Mouse (Mus musculus) heart, postnatal 0 days (tissue): ENCODE measurements around the gene Eef1akmt3. TPM values are rescaled to one million over a fixed set of nuclear protein-coding genes. Genes with fewer than 3 reads are reported as not detected.
A peak's percentile ranks its signal among the peaks of the same experiment; 100 is the strongest.

Source experiments
- ATAC-seq: fragments of 200-750 bp; cut with Nextera tagmentation; 2 replicates; pipeline ENCODE4 v1.8.0; 2017; ENCODE audit warnings: low read depth, moderate number of reproducible peaks, moderate library complexity; ENCODE audit not compliant: insufficient read depth
- DNase-seq: peaks from one replicate; pipeline ENCODE4 v3.0.0-alpha.2; 2016; ENCODE audit warnings: low spot score
- H3K27ac ChIP-seq: fragments of 300-500 bp; sonication (generic); 2 replicates; pipeline ENCODE4 v1.5.1; 2014; ENCODE audit warnings: low read depth, mild to moderate bottlenecking
- H3K27me3 ChIP-seq: fragments of 300-500 bp; sonication (generic); 2 replicates; pipeline ENCODE4 v1.6.1; 2014; ENCODE audit warnings: low read length, mixed read lengths; ENCODE audit not compliant: control insufficient read depth, insufficient read depth
- H3K36me3 ChIP-seq: fragments of 300-500 bp; sonication (generic); replicated peaks from 2 replicates; pipeline ENCODE4 v1.6.1; 2014; ENCODE audit warnings: low read length, mixed read lengths; ENCODE audit not compliant: control insufficient read depth, insufficient read depth
- H3K4me1 ChIP-seq: fragments of 300-500 bp; sonication (generic); 2 replicates; pipeline ENCODE4 v1.6.1; 2014; ENCODE audit warnings: antibody characterized with exemption; ENCODE audit not compliant: control insufficient read depth, insufficient read depth
- H3K4me2 ChIP-seq: fragments of 300-500 bp; sonication (generic); 2 replicates; pipeline ENCODE4 v1.6.1; 2014; ENCODE audit warnings: low read depth, mild to moderate bottlenecking, low read length, moderate library complexity
- H3K4me3 ChIP-seq: fragments of 300-500 bp; sonication (generic); 2 replicates; pipeline ENCODE4 v1.5.1; 2014; ENCODE audit warnings: low read depth, low read length
- H3K9ac ChIP-seq: fragments of 300-500 bp; sonication (generic); replicated peaks from 2 replicates; pipeline ENCODE4 v1.6.1; 2014; ENCODE audit warnings: low read depth, low read length, mixed read lengths
- H3K9me3 ChIP-seq: fragments of 300-500 bp; sonication (generic); replicated peaks from 2 replicates; pipeline ENCODE4 v1.6.1; 2016; ENCODE audit warnings: low read length; ENCODE audit not compliant: control insufficient read depth
- CTCF ChIP-seq: IDR thresholded peaks from 2 replicates; pipeline ENCODE4 v1.5.1; 2016; ENCODE audit warnings: antibody characterized with exemption, control low read depth, low read depth
- EP300 ChIP-seq: IDR thresholded peaks from 2 replicates; pipeline ENCODE4 v1.6.1; 2016; ENCODE audit warnings: antibody characterized with exemption, low read depth
- WGBS: fragments of 180-500 bp; shearing (Covaris S2); extraction: QIAGEN DNeasy Blood & Tissue Kit; methylation state at CpG from one replicate; pipeline ENCODE4 v1.1.7; 2014; 5-methylcytosine and 5-hydroxymethylcytosine counted together
- microRNA counts: library from miRNA; unstranded; fragments of <30 nt; microRNA quantifications from one replicate; lab custom pipeline; 2015
- microRNA-seq: library from miRNA; unstranded; fragments of <30 nt; microRNA quantifications from one replicate; pipeline ENCODE4, GENCODE M21; 2016
- polyA plus RNA-seq: library from polyadenylated mRNA; unstranded; fragments of >200 nt; fragmentation: Nextera tagmentation; extraction: Ambion mirVana; gene quantifications from 2 replicates; pipeline ENCODE4 v1.2.1, GENCODE M21; 2015
- total RNA-seq: library from RNA; depleted of rRNA; stranded (reverse); fragments of >200 nt; gene quantifications from 2 replicates; pipeline ENCODE4 v1.2.3, GENCODE M21; 2014; ENCODE audit warnings: low replicate concordance; rRNA removed

Gene Eef1akmt3
- total and polyA plus RNA-seq, 2 experiments from 2014 or later, result 0.18 TPM; not detected in 1

GRCm38 (mm10) chr10:126985579-126985978 lies 55.7 kb downstream of the Eef1akmt3 start:
- 83% methylated on average over 9 of the region's 9 CpGs for WGBS
- no peak for ATAC-seq
- H3K9ac ChIP-seq, result no peak overlapping the region

GRCm38 (mm10) chr10:126985127-126985526 lies 56.2 kb downstream of the Eef1akmt3 start:
- DNase-seq, result no peak
- Histone ChIP-seq H3K27me3 (no peaks in the 10 kb centered on the region), H3K4me3 (no peak overlapping the region), H3K27ac (peak overlapping the region; percentile 81), H3K4me2 (peak overlapping the region; percentile 74), H3K36me3 (no peaks in the 10 kb centered on the region), H3K9ac (no peak overlapping the region; the same call in 1 of the 2 replicates), H3K4me1 (peaks cover 84% of the 10 kb centered on the region), H3K9me3 (no peaks in the 10 kb centered on the region)
- ATAC-seq, result no peak
- TF ChIP-seq EP300 (no peak), CTCF (no peak)
- WGBS, result 56% methylated on average over 4 of the region's 4 CpGs

More at GRCm38 (mm10) chr10:126985579-126985978, 55.7 kb downstream of the Eef1akmt3 start:
- DNase-seq, result no peak
- Histone ChIP-seq H3K36me3 (no peaks in the 10 kb centered on the region), H3K9me3 (no peaks in the 10 kb centered on the region), H3K4me3 (no peak overlapping the region), H3K4me1 (peaks cover 86% of the 10 kb centered on the region), H3K4me2 (no peak overlapping the region), H3K27ac (peak overlapping the region; percentile 82), H3K27me3 (no peaks in the 10 kb centered on the region)
- no peak for TF ChIP-seq CTCF
- TF ChIP-seq EP300, result no peak

GRCm38 (mm10) chr10:126984189-126985004 lies 56.9 kb downstream of the Eef1akmt3 start:
- H3K4me2 ChIP-seq, result peak overlapping the region; percentile 74
- peaks cover 78% of the 10 kb centered on the region for H3K4me1 ChIP-seq
- H3K27me3 ChIP-seq, result no peaks in the 10 kb centered on the region
- TF ChIP-seq CTCF (no peak; the same call in 1 of the 2 replicates), EP300 (peak; percentile 41; the same call in 1 of the 2 replicates)
- no peaks in the 10 kb centered on the region for H3K9me3 ChIP-seq
- no peak for ATAC-seq
- peak overlapping the region; percentile 81 for H3K27ac ChIP-seq
- H3K36me3 ChIP-seq, result no peaks in the 10 kb centered on the region
- no peak overlapping the region; the same call in 1 of the 2 replicates for H3K9ac ChIP-seq
- 0 out of 2 replicates have a peak overlapping the region, but pooled peaks have one; percentile 0 for H3K4me3 ChIP-seq
- 8% methylated on average over 5 of the region's 5 CpGs for WGBS
- peak; percentile 40 for DNase-seq

GRCm38 (mm10) chr10:126983193-126983725 lies 58.1 kb downstream of the Eef1akmt3 start:
- no peak for ATAC-seq
- peak overlapping the region; percentile 74 for H3K4me2 ChIP-seq

GRCm38 (mm10) chr10:126981746-126982145 lies 59.6 kb downstream of the Eef1akmt3 start:
- Histone ChIP-seq H3K4me3 (peak overlapping the region; percentile 88), H3K27me3 (no peaks in the 10 kb centered on the region), H3K36me3 (no peaks in the 10 kb centered on the region), H3K9me3 (no peaks in the 10 kb centered on the region), H3K27ac (peak overlapping the region; percentile 81), H3K9ac (peak overlapping the region; percentile 100), H3K4me2 (peak overlapping the region; percentile 74), H3K4me1 (peaks cover 60% of the 10 kb centered on the region)
- ATAC-seq (no peak), DNase-seq (no peak)
- TF ChIP-seq EP300, result no peak
- no peak for TF ChIP-seq CTCF
- 43% methylated on average over 3 of the region's 3 CpGs for WGBS

More at GRCm38 (mm10) chr10:126983193-126983725, 58.1 kb downstream of the Eef1akmt3 start:
- no peaks in the 10 kb centered on the region for H3K27me3 ChIP-seq
- 16% methylated on average over 14 of the region's 14 CpGs for WGBS
- H3K27ac ChIP-seq, result peak overlapping the region; percentile 81
- no peaks in the 10 kb centered on the region for H3K36me3 ChIP-seq
- no peaks in the 10 kb centered on the region for H3K9me3 ChIP-seq
- H3K9ac ChIP-seq, result peak overlapping the region; percentile 28
- no peak for TF ChIP-seq CTCF
- TF ChIP-seq EP300, result no peak
- H3K4me3 ChIP-seq, result peak overlapping the region; percentile 88
- peaks cover 71% of the 10 kb centered on the region for H3K4me1 ChIP-seq
- DNase-seq, result no peak

MicroRNAs within 50 kb of the gene (microRNA counts, 519-probe panel; counts per million panel counts)
- microRNA mmu-miR-26a (lab: Ali Mortazavi, UCI) (4,258 counts per million, percentile 53 among the panel's probes with 10 or more counts), microRNA mmu-miR-546 (lab: Ali Mortazavi, UCI) (not detected)

Small RNAs within 50 kb of the gene (microRNA-seq; reads per million reads assigned to microRNA genes)
- gene Mir26a-2 (89.1 reads per million, percentile 53 among the genes with 10 or more reads in this experiment), gene Mir546 (0.71 reads per million)

Other genes starting within 250 kb of the Eef1akmt3 start
- gene Atp23, start 140.2 kb downstream of the Eef1akmt3 start, total RNA-seq, result 0.46 and 10.2 TPM in 2 replicates
- gene Atp23, start 140.2 kb downstream of the Eef1akmt3 start, polyA plus RNA-seq, result 7.8 and 8.5 TPM in 2 replicates
- gene Ctdsp2, start 62.8 kb downstream of the Eef1akmt3 start, total RNA-seq, result 137 and 155 TPM in 2 replicates
- 26.4 and 27.4 TPM in 2 replicates for gene Ctdsp2, start 62.8 kb downstream of the Eef1akmt3 start, polyA plus RNA-seq
- gene Avil, start 40.8 kb downstream of the Eef1akmt3 start, total RNA-seq, result 0.04 and 1.9 TPM in 2 replicates
- gene Avil, start 40.8 kb downstream of the Eef1akmt3 start, polyA plus RNA-seq, result 0.07 and 0.11 TPM in 2 replicates
- gene Tsfm, start 10.7 kb downstream of the Eef1akmt3 start, total RNA-seq, result 81.3 and 82.5 TPM in 2 replicates
- 94.6 and 96.8 TPM in 2 replicates for gene Tsfm, start 10.7 kb downstream of the Eef1akmt3 start, polyA plus RNA-seq
- gene Mettl1, start 99 bp downstream of the Eef1akmt3 start, total RNA-seq, result 9.2 and 16.2 TPM in 2 replicates
- gene Mettl1, start 99 bp downstream of the Eef1akmt3 start, polyA plus RNA-seq, result 19.6 and 20.6 TPM in 2 replicates
- not detected in 2 replicates for gene Cyp27b1, start 6.7 kb upstream of the Eef1akmt3 start, total RNA-seq
- gene Cyp27b1, start 6.7 kb upstream of the Eef1akmt3 start, polyA plus RNA-seq, result 0.04 and 0.08 TPM in 2 replicates
- gene March9, start 18.7 kb upstream of the Eef1akmt3 start, total RNA-seq, result 0.65 and 1.0 TPM in 2 replicates
- gene March9, start 18.7 kb upstream of the Eef1akmt3 start, polyA plus RNA-seq, result 0.14 TPM in 2 replicates
- 457 and 539 TPM in 2 replicates for gene Cdk4, start 22.0 kb upstream of the Eef1akmt3 start, total RNA-seq
- gene Cdk4, start 22.0 kb upstream of the Eef1akmt3 start, polyA plus RNA-seq, result 382 and 392 TPM in 2 replicates
- gene Tspan31, start 28.8 kb upstream of the Eef1akmt3 start, total RNA-seq, result 104 and 117 TPM in 2 replicates
- gene Tspan31, start 28.8 kb upstream of the Eef1akmt3 start, polyA plus RNA-seq, result 73.5 and 79.9 TPM in 2 replicates
- 1.4 and 1.7 TPM in 2 replicates for gene Agap2, start 33.8 kb upstream of the Eef1akmt3 start, total RNA-seq
- gene Agap2, start 33.8 kb upstream of the Eef1akmt3 start, polyA plus RNA-seq, result 0.15 and 0.29 TPM in 2 replicates
- 39.8 and 45.2 TPM in 2 replicates for gene Os9, start 79.6 kb upstream of the Eef1akmt3 start, total RNA-seq
- 36.0 and 40.0 TPM in 2 replicates for gene Os9, start 79.6 kb upstream of the Eef1akmt3 start, polyA plus RNA-seq
- 2.3 and 7.7 TPM in 2 replicates for gene B4galnt1, start 123.7 kb upstream of the Eef1akmt3 start, total RNA-seq
- 0.72 and 0.82 TPM in 2 replicates for gene B4galnt1, start 123.7 kb upstream of the Eef1akmt3 start, polyA plus RNA-seq
- 51.0 and 61.2 TPM in 2 replicates for gene Slc26a10, start 139.1 kb upstream of the Eef1akmt3 start, total RNA-seq
- 22.8 and 23.3 TPM in 2 replicates for gene Slc26a10, start 139.1 kb upstream of the Eef1akmt3 start, polyA plus RNA-seq
- gene Arhgef25, start 148.6 kb upstream of the Eef1akmt3 start, total RNA-seq, result 20.8 and 44.2 TPM in 2 replicates
- gene Arhgef25, start 148.6 kb upstream of the Eef1akmt3 start, polyA plus RNA-seq, result 10.0 and 13.8 TPM in 2 replicates
- gene Dtx3, start 154.2 kb upstream of the Eef1akmt3 start, total RNA-seq, result 44.4 and 64.1 TPM in 2 replicates
- 28.8 and 30.0 TPM in 2 replicates for gene Dtx3, start 154.2 kb upstream of the Eef1akmt3 start, polyA plus RNA-seq
- 22.4 and 23.7 TPM in 2 replicates for gene Pip4k2c, start 170.1 kb upstream of the Eef1akmt3 start, total RNA-seq
- 24.7 and 25.0 TPM in 2 replicates for gene Pip4k2c, start 170.1 kb upstream of the Eef1akmt3 start, polyA plus RNA-seq
- 0.12 and 0.27 TPM in 2 replicates for gene Kif5a, start 221.8 kb upstream of the Eef1akmt3 start, total RNA-seq
- 0.11 and 0.23 TPM in 2 replicates for gene Kif5a, start 221.8 kb upstream of the Eef1akmt3 start, polyA plus RNA-seq
- gene Dctn2, start 224.9 kb upstream of the Eef1akmt3 start, total RNA-seq, result 175 and 197 TPM in 2 replicates
- 149 and 154 TPM in 2 replicates for gene Dctn2, start 224.9 kb upstream of the Eef1akmt3 start, polyA plus RNA-seq
- gene Mbd6, start 247.5 kb upstream of the Eef1akmt3 start, total RNA-seq, result 8.3 and 8.7 TPM in 2 replicates
- gene Mbd6, start 247.5 kb upstream of the Eef1akmt3 start, polyA plus RNA-seq, result 6.5 and 6.9 TPM in 2 replicates